Mouse (Mus musculus): ENCODE measurements around the gene Zic5. TPM values are rescaled to one million over a fixed set of nuclear protein-coding genes. Genes with fewer than 3 reads are reported as not detected.

The Zic5 gene
- polyA plus RNA-seq, 1 experiment from 2014 or later = 0.89 TPM

GRCm38 (mm10) chr14:122414786-122415185 is 50.7 kb downstream of the Zic5 start:
- Histone ChIP-seq H3K9me3 (replicated peaks) (no peaks in the 10 kb centered on the region), H3K27me3 (peaks cover 3% of the 10 kb centered on the region; the same call in 1 of the 2 replicates), H3K9ac (no peak overlapping the region), H3K4me3 (replicated peaks) (no peak overlapping the region), H3K4me1 (no peaks in the 10 kb centered on the region), H3K27ac (replicated peaks) (no peak overlapping the region), H3K4me2 (replicated peaks) (no peak overlapping the region), H3K36me3 (no peaks in the 10 kb centered on the region)
- WGBS = 81% methylated on average over 2 of the region's 2 CpGs
- no peak for ATAC-seq (ENCODE audit: insufficient number of reproducible peaks, low FRiP score, low TSS enrichment, low read depth)

- no peak for ATAC-seq (ENCODE audit: insufficient number of reproducible peaks, low FRiP score, low TSS enrichment, low read depth)
- Histone ChIP-seq H3K9me3 (replicated peaks) (no peaks in the 10 kb centered on the region), H3K36me3 (no peaks in the 10 kb centered on the region), H3K4me3 (replicated peaks) (no peak overlapping the region), H3K4me2 (replicated peaks) (no peak overlapping the region), H3K9ac (no peak overlapping the region), H3K4me1 (no peaks in the 10 kb centered on the region), H3K27ac (replicated peaks) (no peak overlapping the region), H3K27me3 (peaks cover 9% of the 10 kb centered on the region; the same call in 1 of the 2 replicates)
- WGBS = 42% methylated on average over 2 of the region's 2 CpGs
Observed at GRCm38 (mm10) chr14:122413542-122413928, 51.9 kb downstream of the Zic5 start.

- Histone ChIP-seq H3K4me1 (no peaks in the 10 kb centered on the region), H3K4me2 (replicated peaks) (no peak overlapping the region), H3K36me3 (no peaks in the 10 kb centered on the region), H3K27me3 (peaks cover 14% of the 10 kb centered on the region; the same call in 1 of the 2 replicates), H3K9ac (no peak overlapping the region), H3K27ac (replicated peaks) (no peak overlapping the region), H3K4me3 (replicated peaks) (no peak overlapping the region), H3K9me3 (replicated peaks) (no peaks in the 10 kb centered on the region)
- no peak for ATAC-seq (ENCODE audit: insufficient number of reproducible peaks, low FRiP score, low TSS enrichment, low read depth)
- 24% methylated on average over 2 of the region's 2 CpGs for WGBS
Observed at GRCm38 (mm10) chr14:122412841-122413541, 52.5 kb downstream of the Zic5 start.

Other genes starting within 250 kb of the Zic5 start
- 0.08 TPM in 1 of 2 replicates, not detected in the other for gene Gm5089, start 14.6 kb downstream of the Zic5 start, polyA plus RNA-seq (2015; fragmentation: Nextera tagmentation; extraction: Ambion mirVana)
- 0.09 and 0.32 TPM in 2 replicates for gene Zic2, start 9.8 kb upstream of the Zic5 start, polyA plus RNA-seq (2015; fragmentation: Nextera tagmentation; extraction: Ambion mirVana)
- gene Gm10837, start 24.9 kb upstream of the Zic5 start, polyA plus RNA-seq (2015; fragmentation: Nextera tagmentation; extraction: Ambion mirVana) = not detected in 2 replicates
- gene Pcca, start 68.6 kb upstream of the Zic5 start, polyA plus RNA-seq (2015; fragmentation: Nextera tagmentation; extraction: Ambion mirVana) = 20.3 and 22.0 TPM in 2 replicates